Mouse (Mus musculus): Measurements from ENCODE around the gene Rnf41. TPM values are rescaled to one million over a fixed set of nuclear protein-coding genes. Genes with fewer than 3 reads are reported as not detected.
A peak's percentile ranks its signal among the peaks of the same experiment; 100 is the strongest.

Rnf41 gene
- polyA plus RNA-seq, 1 experiment from 2014 or later = 80.3 TPM

DNA sequence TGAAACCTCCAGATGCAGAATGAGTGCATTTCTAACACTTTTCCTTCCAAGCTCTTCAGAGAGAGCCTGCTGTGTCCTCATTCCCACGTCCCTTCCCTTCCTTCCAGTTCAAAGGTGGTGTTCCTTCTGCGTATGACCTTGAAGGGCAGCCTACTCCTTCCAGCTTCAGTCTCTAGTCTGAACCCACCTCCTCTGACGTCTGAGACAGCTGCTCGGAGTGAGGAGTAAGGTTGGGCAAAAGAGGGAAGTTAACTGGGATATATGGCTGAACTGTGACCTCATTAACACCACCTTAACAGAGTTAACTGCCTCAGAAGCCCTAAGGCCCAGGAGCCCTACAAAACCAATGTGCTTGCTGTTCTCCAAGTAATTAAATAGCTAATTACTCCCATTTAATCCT lies 40.9 kb upstream of the Rnf41 start:
- Histone ChIP-seq H3K4me3 (replicated peaks; ENCODE audit: low read depth, low read length) (no peak overlapping the region), H3K27me3 (ENCODE audit: control insufficient read depth, insufficient read depth, low read length) (no peaks in the 10 kb centered on the region), H3K9me3 (ENCODE audit: control insufficient read depth, low read length) (no peaks in the 10 kb centered on the region), H3K4me1 (ENCODE audit: control insufficient read depth, insufficient read depth, low read length) (peaks cover 17% of the 10 kb centered on the region), H3K36me3 (ENCODE audit: control insufficient read depth, insufficient read depth, low read length) (no peaks in the 10 kb centered on the region), H3K9ac (replicated peaks; ENCODE audit: low read length) (no peak overlapping the region), H3K27ac (replicated peaks; ENCODE audit: low read depth, low read length) (no peak overlapping the region), H3K4me2 (ENCODE audit: low read length) (no peak overlapping the region)
- ATAC-seq (ENCODE audit: low FRiP score, low TSS enrichment) (no peak), DNase-seq (no peak)
- 69% methylated on average over 4 of the region's 4 CpGs for WGBS

DNA sequence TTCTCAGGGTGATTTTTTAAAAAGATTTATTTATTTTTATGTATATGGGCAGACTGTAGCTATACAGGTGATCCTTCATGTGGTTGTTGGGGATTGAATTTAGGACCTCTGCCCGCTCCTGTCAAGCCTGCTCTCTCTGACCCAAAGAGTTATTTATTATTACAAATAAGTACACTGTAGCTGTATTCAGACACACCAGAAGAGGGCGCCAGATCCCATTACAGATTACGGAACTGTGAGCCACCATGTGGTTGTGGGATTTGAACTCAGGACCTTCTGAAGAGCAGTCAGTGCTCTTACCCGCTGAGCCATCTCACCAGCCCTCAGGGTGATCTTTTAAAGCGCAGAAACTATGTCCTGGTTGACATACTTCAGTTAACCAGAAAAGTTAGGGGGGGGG lies 39.3 kb upstream of the Rnf41 start:
- no peak for ATAC-seq (ENCODE audit: low FRiP score, low TSS enrichment)
- H3K9me3 ChIP-seq (ENCODE audit: control insufficient read depth, low read length) = no peaks in the 10 kb centered on the region
- WGBS = 81% methylated on average over 5 of the region's 5 CpGs

DNA sequence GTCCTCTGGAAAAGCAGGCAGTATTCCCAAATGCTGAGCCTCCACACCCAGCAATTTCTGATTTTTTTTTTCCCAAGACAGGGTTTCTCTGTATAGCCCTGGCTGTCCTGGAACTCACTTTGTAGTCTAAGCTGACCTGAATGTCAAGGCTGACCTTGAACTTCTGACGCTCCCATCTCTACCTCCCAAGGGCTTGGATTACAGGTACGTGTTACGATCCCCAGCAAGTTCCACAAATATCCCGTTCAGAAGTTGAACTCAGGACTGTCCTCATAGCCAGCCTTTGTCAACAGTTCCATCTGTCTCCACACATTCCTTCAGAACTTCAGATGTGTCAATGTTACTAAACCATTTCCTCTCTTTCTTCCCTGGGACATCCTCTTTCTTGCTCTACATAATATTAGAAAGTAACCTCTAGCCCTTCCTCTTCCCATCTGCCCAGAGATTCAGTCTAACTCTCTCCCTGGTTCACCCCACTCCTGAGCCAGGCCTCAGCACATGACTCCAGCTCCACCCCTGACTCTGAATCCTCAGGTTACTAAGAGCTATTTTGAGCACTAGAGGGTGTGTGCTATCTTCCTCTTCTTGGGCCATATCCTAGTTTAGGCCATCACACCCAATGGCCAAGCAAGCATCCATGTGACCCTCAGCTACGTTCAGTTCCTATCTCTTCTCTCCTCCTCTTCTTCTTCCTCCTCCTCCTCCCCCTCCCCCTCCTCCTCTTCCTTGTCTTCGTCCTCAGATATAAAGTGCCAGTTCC lies 38.3 kb upstream of the Rnf41 start:
- ATAC-seq (ENCODE audit: low FRiP score, low TSS enrichment) (no peak), DNase-seq (no peak)
- H3K27ac ChIP-seq (replicated peaks; ENCODE audit: low read depth, low read length) = no peak overlapping the region
- no peaks in the 10 kb centered on the region for H3K9me3 ChIP-seq (ENCODE audit: control insufficient read depth, low read length)
- no peak overlapping the region for H3K4me2 ChIP-seq (ENCODE audit: low read length)
- 86% methylated on average over 6 of the region's 6 CpGs for WGBS
- no peak overlapping the region for H3K4me3 ChIP-seq (replicated peaks; ENCODE audit: low read depth, low read length)
- H3K36me3 ChIP-seq (ENCODE audit: control insufficient read depth, insufficient read depth, low read length) = no peaks in the 10 kb centered on the region
- peaks cover 15% of the 10 kb centered on the region for H3K4me1 ChIP-seq (ENCODE audit: control insufficient read depth, insufficient read depth, low read length)
- H3K27me3 ChIP-seq (ENCODE audit: control insufficient read depth, insufficient read depth, low read length) = no peaks in the 10 kb centered on the region
- no peak overlapping the region for H3K9ac ChIP-seq (replicated peaks; ENCODE audit: low read length)

More for the DNA sequence above, 39.3 kb upstream of the Rnf41 start:
- no peak overlapping the region for H3K4me2 ChIP-seq (ENCODE audit: low read length)
- H3K36me3 ChIP-seq (ENCODE audit: control insufficient read depth, insufficient read depth, low read length) = no peaks in the 10 kb centered on the region
- no peak overlapping the region for H3K9ac ChIP-seq (replicated peaks; ENCODE audit: low read length)
- DNase-seq = no peak
- H3K4me3 ChIP-seq (replicated peaks; ENCODE audit: low read depth, low read length) = no peak overlapping the region
- peaks cover 21% of the 10 kb centered on the region for H3K4me1 ChIP-seq (ENCODE audit: control insufficient read depth, insufficient read depth, low read length)
- no peaks in the 10 kb centered on the region for H3K27me3 ChIP-seq (ENCODE audit: control insufficient read depth, insufficient read depth, low read length)
- no peak overlapping the region for H3K27ac ChIP-seq (replicated peaks; ENCODE audit: low read depth, low read length)

DNA sequence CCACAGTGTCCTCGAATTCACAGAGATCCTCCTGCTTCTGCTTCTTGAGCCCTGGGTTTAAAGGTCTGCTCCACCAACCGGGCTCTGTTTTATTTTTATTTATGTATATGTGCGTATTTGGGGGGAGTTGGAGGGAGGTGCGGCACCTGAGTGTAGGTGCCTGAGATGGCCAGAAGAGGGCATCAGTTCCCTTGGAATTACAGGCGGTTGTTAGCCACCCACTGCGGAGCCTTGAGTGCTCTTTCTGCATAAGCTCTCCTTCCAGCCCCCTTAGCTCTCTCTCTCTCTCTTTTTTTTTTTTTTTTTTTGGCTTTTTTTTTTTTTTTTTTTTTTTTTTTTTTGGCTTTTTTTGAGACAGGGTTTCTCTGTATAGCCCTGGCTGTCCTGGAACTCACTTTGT lies 37.1 kb upstream of the Rnf41 start:
- H3K4me1 ChIP-seq (ENCODE audit: control insufficient read depth, insufficient read depth, low read length) = peaks cover 19% of the 10 kb centered on the region
- H3K27ac ChIP-seq (replicated peaks; ENCODE audit: low read depth, low read length) = no peak overlapping the region
- WGBS = 81% methylated on average over 6 of the region's 6 CpGs
- no peaks in the 10 kb centered on the region for H3K9me3 ChIP-seq (ENCODE audit: control insufficient read depth, low read length)
- H3K4me2 ChIP-seq (ENCODE audit: low read length) = no peak overlapping the region
- no peaks in the 10 kb centered on the region for H3K27me3 ChIP-seq (ENCODE audit: control insufficient read depth, insufficient read depth, low read length)
- H3K4me3 ChIP-seq (replicated peaks; ENCODE audit: low read depth, low read length) = no peak overlapping the region
- ATAC-seq (ENCODE audit: low FRiP score, low TSS enrichment) (no peak), DNase-seq (no peak)
- H3K36me3 ChIP-seq (ENCODE audit: control insufficient read depth, insufficient read depth, low read length) = peaks cover 11% of the 10 kb centered on the region
- no peak overlapping the region for H3K9ac ChIP-seq (replicated peaks; ENCODE audit: low read length)

DNA sequence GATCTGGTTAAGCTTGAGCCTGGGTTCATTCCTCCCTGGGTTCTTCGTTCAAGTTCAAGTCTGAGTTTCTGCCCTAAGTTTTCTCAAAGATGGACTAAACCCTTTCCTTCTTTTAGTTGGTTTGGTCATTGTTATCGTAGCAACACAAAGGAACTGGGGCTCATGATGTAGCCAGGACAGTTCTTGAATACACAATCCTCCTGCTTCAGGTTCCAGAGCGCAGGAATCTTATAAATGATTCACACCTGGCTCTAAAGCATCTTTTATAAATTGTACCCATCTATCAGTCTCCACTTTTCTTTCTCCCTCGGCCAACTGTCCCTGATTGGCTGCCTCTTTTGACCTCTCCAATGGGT lies 35.4 kb upstream of the Rnf41 start:
- H3K27ac ChIP-seq (replicated peaks; ENCODE audit: low read depth, low read length) = peak overlapping the region; percentile 96
- H3K4me3 ChIP-seq (replicated peaks; ENCODE audit: low read depth, low read length) = peak overlapping the region; percentile 99
- H3K9me3 ChIP-seq (ENCODE audit: control insufficient read depth, low read length) = no peaks in the 10 kb centered on the region
- ATAC-seq (ENCODE audit: low FRiP score, low TSS enrichment) (no peak), DNase-seq (no peak)
- H3K9ac ChIP-seq (replicated peaks; ENCODE audit: low read length) = peak overlapping the region; percentile 99
- no peaks in the 10 kb centered on the region for H3K27me3 ChIP-seq (ENCODE audit: control insufficient read depth, insufficient read depth, low read length)
- peak overlapping the region; percentile 79 for H3K4me2 ChIP-seq (ENCODE audit: low read length)
- H3K36me3 ChIP-seq (ENCODE audit: control insufficient read depth, insufficient read depth, low read length) = peaks cover 28% of the 10 kb centered on the region
- WGBS = 46% methylated on average over 4 of the region's 4 CpGs
- peaks cover 15% of the 10 kb centered on the region for H3K4me1 ChIP-seq (ENCODE audit: control insufficient read depth, insufficient read depth, low read length)

DNA sequence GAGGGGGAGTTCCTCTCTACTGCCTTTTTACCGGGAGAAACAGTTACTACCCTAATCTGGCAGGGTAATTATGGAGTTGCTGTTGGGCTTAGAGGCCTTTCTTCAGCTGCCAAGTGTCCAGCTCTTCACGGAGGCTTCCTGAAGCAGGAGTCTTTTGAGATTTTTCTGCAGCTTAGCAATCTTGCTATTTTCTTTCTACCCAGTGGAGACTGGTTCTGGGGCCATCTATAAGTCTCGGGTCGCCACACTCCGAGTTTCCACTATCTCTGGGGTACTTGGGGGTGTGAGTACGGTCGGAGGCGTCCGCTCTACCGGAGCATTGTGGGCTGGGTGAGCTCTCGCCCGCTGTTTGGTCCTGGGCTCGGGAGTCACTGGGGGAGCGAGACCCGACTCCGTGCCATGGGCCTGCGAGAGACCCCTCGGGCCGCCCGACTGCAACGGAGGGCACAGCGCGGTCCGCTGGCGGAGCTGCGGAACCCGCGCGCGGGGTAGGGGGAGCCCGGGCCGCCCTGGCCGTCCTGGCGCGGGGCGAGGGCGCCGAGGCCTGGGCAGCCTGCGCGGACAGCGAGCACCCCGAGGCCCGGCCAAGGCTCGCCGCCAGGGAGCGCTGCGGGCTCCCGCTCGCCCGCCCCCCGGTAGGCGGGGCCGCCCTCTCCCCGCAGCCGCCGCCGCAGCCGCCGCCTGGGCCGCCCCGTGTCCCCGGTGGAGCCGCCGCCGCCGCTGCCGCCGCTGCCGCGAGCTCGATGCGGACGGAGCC lies 34.8 kb upstream of the Rnf41 start, which contains the start of gene Ankrd52:
Ankrd52 (plus strand) TSS at position 661 of the 757 bp plus-strand sequence.
- peak within 1 kb of the TSS; percentile 96 for H3K27ac ChIP-seq (replicated peaks; ENCODE audit: low read depth, low read length)
- ATAC-seq (ENCODE audit: low FRiP score, low TSS enrichment) (peak; percentile 93), DNase-seq (peak; percentile 92)
- no peaks in the 10 kb centered on the region for H3K27me3 ChIP-seq (ENCODE audit: control insufficient read depth, insufficient read depth, low read length)
- peaks cover 32% of the 10 kb centered on the region for H3K36me3 ChIP-seq (ENCODE audit: control insufficient read depth, insufficient read depth, low read length)
- WGBS = under 1% methylated on average over 48 of the region's 73 CpGs
- peak within 1 kb of the TSS; percentile 79 for H3K4me2 ChIP-seq (ENCODE audit: low read length)
- H3K4me3 ChIP-seq (replicated peaks; ENCODE audit: low read depth, low read length) = peak within 1 kb of the TSS; percentile 99
- peak within 1 kb of the TSS; percentile 99 for H3K9ac ChIP-seq (replicated peaks; ENCODE audit: low read length)
- no peaks in the 10 kb centered on the region for H3K9me3 ChIP-seq (ENCODE audit: control insufficient read depth, low read length)
- peaks cover 15% of the 10 kb centered on the region for H3K4me1 ChIP-seq (ENCODE audit: control insufficient read depth, insufficient read depth, low read length)

DNA sequence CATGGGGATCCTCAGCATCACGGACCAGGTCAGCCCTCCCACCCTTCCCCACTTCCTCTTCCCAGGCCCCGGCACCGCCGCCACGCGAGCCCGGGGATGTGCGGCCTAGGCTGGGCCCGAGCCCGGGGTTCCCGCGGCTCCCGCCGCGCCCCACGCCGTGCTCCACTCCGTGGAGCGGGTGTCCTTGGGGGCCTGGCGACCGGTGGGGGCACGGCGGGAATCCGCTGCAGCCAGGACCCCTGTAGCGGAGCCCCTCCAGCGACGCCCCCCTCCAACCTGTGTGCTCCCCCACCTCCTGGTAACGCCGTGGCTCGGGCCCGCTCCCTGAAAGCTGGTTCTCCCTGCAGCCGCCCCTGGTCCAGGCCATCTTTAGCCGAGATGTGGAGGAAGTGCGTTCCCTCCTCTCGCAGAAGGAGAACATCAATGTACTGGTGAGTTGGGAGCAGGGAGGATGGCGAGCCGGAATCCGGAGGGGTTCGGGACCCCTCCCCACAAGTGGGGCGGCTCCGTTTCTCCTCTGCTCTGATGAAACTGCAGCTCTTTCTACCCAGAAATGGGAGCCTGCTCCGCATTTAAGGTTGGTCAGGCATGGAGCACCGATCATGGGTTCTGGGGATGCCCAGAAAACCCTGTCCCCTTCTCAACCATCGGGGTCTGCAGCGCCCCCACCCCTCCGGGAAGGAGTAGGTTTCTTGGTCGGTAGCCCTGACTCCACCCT lies 34.1 kb upstream of the Rnf41 start:
- Histone ChIP-seq H3K9me3 (ENCODE audit: control insufficient read depth, low read length) (no peaks in the 10 kb centered on the region), H3K4me3 (replicated peaks; ENCODE audit: low read depth, low read length) (peak overlapping the region; percentile 99), H3K36me3 (ENCODE audit: control insufficient read depth, insufficient read depth, low read length) (peaks cover 40% of the 10 kb centered on the region), H3K4me1 (ENCODE audit: control insufficient read depth, insufficient read depth, low read length) (peaks cover 15% of the 10 kb centered on the region), H3K27me3 (ENCODE audit: control insufficient read depth, insufficient read depth, low read length) (no peaks in the 10 kb centered on the region), H3K9ac (replicated peaks; ENCODE audit: low read length) (peak overlapping the region; percentile 99), H3K27ac (replicated peaks; ENCODE audit: low read depth, low read length) (peak overlapping the region; percentile 96), H3K4me2 (ENCODE audit: low read length) (peak overlapping the region; percentile 79)
- ATAC-seq (ENCODE audit: low FRiP score, low TSS enrichment) = peak; percentile 79
- DNase-seq = peak; percentile 79
- under 1% methylated on average over 46 of the region's 47 CpGs for WGBS

DNA sequence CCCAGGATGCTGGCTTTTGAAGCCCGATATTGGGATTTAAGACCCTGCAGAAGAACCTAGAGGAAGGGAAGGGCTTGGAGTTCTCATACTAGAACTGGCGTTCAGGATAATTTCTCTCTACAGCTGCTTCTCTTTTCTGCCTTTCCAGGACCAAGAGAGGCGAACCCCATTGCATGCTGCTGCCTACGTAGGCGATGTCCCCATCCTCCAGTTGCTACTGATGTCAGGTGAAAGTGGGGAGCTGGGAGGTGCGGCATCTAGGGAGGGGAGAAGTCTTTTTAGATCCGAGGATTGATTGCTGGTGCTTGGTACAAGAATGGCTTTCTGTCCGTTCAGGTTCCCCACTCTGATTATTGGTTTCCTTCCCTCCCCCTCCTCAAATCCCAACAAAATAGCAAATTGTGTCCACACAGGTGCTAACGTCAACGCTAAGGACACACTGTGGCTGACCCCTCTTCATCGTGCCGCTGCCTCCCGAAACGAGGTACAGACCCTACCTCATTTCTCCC lies 33.5 kb upstream of the Rnf41 start:
- 57% methylated on average over 14 of the region's 14 CpGs for WGBS

More for the DNA sequence above, 33.5 kb upstream of the Rnf41 start:
- peaks cover 46% of the 10 kb centered on the region for H3K36me3 ChIP-seq (ENCODE audit: control insufficient read depth, insufficient read depth, low read length)
- H3K9ac ChIP-seq (replicated peaks; ENCODE audit: low read length) = peak overlapping the region; percentile 99
- peak overlapping the region; percentile 79 for H3K4me2 ChIP-seq (ENCODE audit: low read length)
- peak overlapping the region; percentile 96 for H3K27ac ChIP-seq (replicated peaks; ENCODE audit: low read depth, low read length)
- no peaks in the 10 kb centered on the region for H3K27me3 ChIP-seq (ENCODE audit: control insufficient read depth, insufficient read depth, low read length)
- no peaks in the 10 kb centered on the region for H3K9me3 ChIP-seq (ENCODE audit: control insufficient read depth, low read length)
- peaks cover 15% of the 10 kb centered on the region for H3K4me1 ChIP-seq (ENCODE audit: control insufficient read depth, insufficient read depth, low read length)
- no peak for ATAC-seq (ENCODE audit: low FRiP score, low TSS enrichment)
- DNase-seq = no peak
- peak overlapping the region; percentile 99 for H3K4me3 ChIP-seq (replicated peaks; ENCODE audit: low read depth, low read length)

All from midbrain, embryonic 14.5 days (tissue).